Mouse (Mus musculus) heart, postnatal 0 days (tissue): ENCODE data around the gene Timm23. TPM values are rescaled to one million over a fixed set of nuclear protein-coding genes. Genes with fewer than 3 reads are reported as not detected.
"Not testable (repeated sequence)": the region's sequence is repeated elsewhere in the genome, so short reads cannot be mapped to it uniquely, and the experiment has no call there.

Source experiments
- ATAC-seq: fragments of 200-750 bp; cut with Nextera tagmentation; 2 replicates; pipeline ENCODE4 v1.8.0; 2017; ENCODE audit warnings: low read depth, moderate number of reproducible peaks, moderate library complexity; ENCODE audit not compliant: insufficient read depth
- DNase-seq: peaks from one replicate; pipeline ENCODE4 v3.0.0-alpha.2; 2016; ENCODE audit warnings: low spot score
- H3K27ac ChIP-seq: fragments of 300-500 bp; sonication (generic); 2 replicates; pipeline ENCODE4 v1.5.1; 2014; ENCODE audit warnings: low read depth, mild to moderate bottlenecking
- H3K27me3 ChIP-seq: fragments of 300-500 bp; sonication (generic); 2 replicates; pipeline ENCODE4 v1.6.1; 2014; ENCODE audit warnings: low read length, mixed read lengths; ENCODE audit not compliant: control insufficient read depth, insufficient read depth
- H3K36me3 ChIP-seq: fragments of 300-500 bp; sonication (generic); replicated peaks from 2 replicates; pipeline ENCODE4 v1.6.1; 2014; ENCODE audit warnings: low read length, mixed read lengths; ENCODE audit not compliant: control insufficient read depth, insufficient read depth
- H3K4me1 ChIP-seq: fragments of 300-500 bp; sonication (generic); 2 replicates; pipeline ENCODE4 v1.6.1; 2014; ENCODE audit warnings: antibody characterized with exemption; ENCODE audit not compliant: control insufficient read depth, insufficient read depth
- H3K4me2 ChIP-seq: fragments of 300-500 bp; sonication (generic); 2 replicates; pipeline ENCODE4 v1.6.1; 2014; ENCODE audit warnings: low read depth, mild to moderate bottlenecking, low read length, moderate library complexity
- H3K4me3 ChIP-seq: fragments of 300-500 bp; sonication (generic); 2 replicates; pipeline ENCODE4 v1.5.1; 2014; ENCODE audit warnings: low read depth, low read length
- H3K9ac ChIP-seq: fragments of 300-500 bp; sonication (generic); replicated peaks from 2 replicates; pipeline ENCODE4 v1.6.1; 2014; ENCODE audit warnings: low read depth, low read length, mixed read lengths
- H3K9me3 ChIP-seq: fragments of 300-500 bp; sonication (generic); replicated peaks from 2 replicates; pipeline ENCODE4 v1.6.1; 2016; ENCODE audit warnings: low read length; ENCODE audit not compliant: control insufficient read depth
- CTCF ChIP-seq: IDR thresholded peaks from 2 replicates; pipeline ENCODE4 v1.5.1; 2016; ENCODE audit warnings: antibody characterized with exemption, control low read depth, low read depth
- EP300 ChIP-seq: IDR thresholded peaks from 2 replicates; pipeline ENCODE4 v1.6.1; 2016; ENCODE audit warnings: antibody characterized with exemption, low read depth
- WGBS: fragments of 180-500 bp; shearing (Covaris S2); extraction: QIAGEN DNeasy Blood & Tissue Kit; methylation state at CpG from one replicate; pipeline ENCODE4 v1.1.7; 2014; 5-methylcytosine and 5-hydroxymethylcytosine counted together
- polyA plus RNA-seq: library from polyadenylated mRNA; unstranded; fragments of >200 nt; fragmentation: Nextera tagmentation; extraction: Ambion mirVana; gene quantifications from 2 replicates; pipeline ENCODE4 v1.2.1, GENCODE M21; 2015
- total RNA-seq: library from RNA; depleted of rRNA; stranded (reverse); fragments of >200 nt; gene quantifications from 2 replicates; pipeline ENCODE4 v1.2.3, GENCODE M21; 2014; ENCODE audit warnings: low replicate concordance

Timm23 gene
- total and polyA plus RNA-seq, 2 experiments from 2014 or later, result 367 to 486 TPM

DNA sequence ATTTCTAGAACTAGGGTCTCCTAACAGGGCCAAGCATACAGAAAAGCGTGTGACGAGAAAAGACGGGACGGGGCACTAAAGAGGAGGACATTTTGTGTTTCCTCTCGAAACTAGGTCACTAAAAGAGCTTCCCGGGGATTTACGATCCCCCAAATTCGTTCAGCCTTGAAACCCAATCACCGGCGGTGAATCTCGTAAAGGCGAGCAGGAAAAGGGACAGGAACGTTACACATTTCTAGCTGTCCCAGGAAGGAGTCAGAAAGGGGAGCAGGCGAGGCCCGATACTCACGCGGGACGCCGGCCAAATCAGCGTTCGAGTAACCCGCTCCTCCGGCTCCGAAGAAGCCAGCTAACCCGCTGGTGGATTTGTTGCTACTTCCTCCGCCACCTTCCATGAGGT is 344 bp downstream of the Timm23 start:
- no peaks in the 10 kb centered on the region for H3K9me3 ChIP-seq
- H3K36me3 ChIP-seq, result peaks cover 23% of the 10 kb centered on the region
- H3K4me1 ChIP-seq, result peaks cover 21% of the 10 kb centered on the region
- peak overlapping the region; percentile 100 for H3K4me3 ChIP-seq
- peak overlapping the region; percentile 75 for H3K4me2 ChIP-seq
- H3K27me3 ChIP-seq, result no peaks in the 10 kb centered on the region
- peak; percentile 39 for ATAC-seq
- no peak for TF ChIP-seq CTCF
- TF ChIP-seq EP300, result no peak
- WGBS, result under 1% methylated on average over 25 of the region's 26 CpGs
- peak overlapping the region; percentile 89 for H3K27ac ChIP-seq
- DNase-seq, result peak; percentile 17
- peak overlapping the region; percentile 98 for H3K9ac ChIP-seq

GRCm38 (mm10) chr14:32193557-32193956 is 8.1 kb downstream of the Timm23 start:
- not testable (repeated sequence) for H3K9ac ChIP-seq, H3K9me3 ChIP-seq, DNase-seq, H3K4me2 ChIP-seq, H3K27me3 ChIP-seq, H3K27ac ChIP-seq, ATAC-seq, H3K4me3 ChIP-seq, H3K4me1 ChIP-seq
- 75% methylated on average over 5 of the region's 5 CpGs for WGBS
- H3K36me3 ChIP-seq, result peaks cover 67% of the 10 kb centered on the region
- 0 out of 2 replicates have a peak, but pooled peaks have one; percentile 3 for TF ChIP-seq CTCF

DNA sequence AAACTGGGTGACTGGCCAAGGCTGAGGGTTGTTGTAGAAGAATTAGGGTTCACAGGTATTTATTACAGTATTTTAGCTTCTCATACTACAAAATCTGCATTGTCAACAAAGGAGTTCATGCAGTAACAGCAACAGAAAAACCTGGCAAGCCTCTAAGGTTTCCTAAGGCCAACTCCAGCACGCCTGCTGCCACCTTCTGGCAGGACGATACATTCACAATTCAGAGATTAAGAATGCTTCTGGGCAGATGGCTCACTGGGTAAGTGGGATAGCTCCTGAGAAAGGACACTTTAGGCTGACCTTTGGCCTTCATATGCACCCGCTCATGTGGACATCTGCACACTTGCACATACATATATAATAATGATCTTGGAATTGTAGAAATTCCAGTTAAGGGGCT is 9.3 kb downstream of the Timm23 start:
- ATAC-seq (peak; percentile 49; the same call in 1 of the 2 replicates), DNase-seq (peak; percentile 76)
- H3K36me3 ChIP-seq, result peaks cover 67% of the 10 kb centered on the region
- no peak for TF ChIP-seq EP300
- peak; percentile 74 for TF ChIP-seq CTCF
- H3K4me3 ChIP-seq, result no peak overlapping the region
- no peaks in the 10 kb centered on the region for H3K27me3 ChIP-seq
- no peak overlapping the region for H3K27ac ChIP-seq
- no peak overlapping the region for H3K9ac ChIP-seq
- H3K4me1 ChIP-seq, result no peaks in the 10 kb centered on the region
- H3K9me3 ChIP-seq, result no peaks in the 10 kb centered on the region
- H3K4me2 ChIP-seq, result no peak overlapping the region
- 36% methylated on average over 3 of the region's 3 CpGs for WGBS

GRCm38 (mm10) chr14:32191926-32192325 is 9.8 kb downstream of the Timm23 start:
- Histone ChIP-seq H3K9me3 (no peaks in the 10 kb centered on the region), H3K27ac (no peak overlapping the region), H3K4me1 (no peaks in the 10 kb centered on the region), H3K4me3 (no peak overlapping the region), H3K36me3 (peaks cover 67% of the 10 kb centered on the region), H3K27me3 (no peaks in the 10 kb centered on the region), H3K9ac (no peak overlapping the region), H3K4me2 (no peak overlapping the region)
- DNase-seq (no peak), ATAC-seq (no peak)
- WGBS, result 56% methylated on average over 5 of the region's 5 CpGs
- TF ChIP-seq EP300 (no peak), CTCF (no peak)

- no peak for ATAC-seq
- DNase-seq, result no peak
- Histone ChIP-seq H3K27me3 (no peaks in the 10 kb centered on the region), H3K4me1 (no peaks in the 10 kb centered on the region), H3K27ac (no peak overlapping the region), H3K4me3 (no peak overlapping the region), H3K36me3 (peaks cover 73% of the 10 kb centered on the region), H3K4me2 (no peak overlapping the region), H3K9me3 (no peaks in the 10 kb centered on the region), H3K9ac (no peak overlapping the region)
- WGBS, result 78% methylated on average over 6 of the region's 6 CpGs
- TF ChIP-seq EP300 (no peak), CTCF (no peak)
These were observed 10.9 kb downstream of the Timm23 start for GRCm38 (mm10) chr14:32190627-32191391.

GRCm38 (mm10) chr14:32183846-32184245 is 17.9 kb downstream of the Timm23 start:
- peaks cover 88% of the 10 kb centered on the region for H3K36me3 ChIP-seq

More at GRCm38 (mm10) chr14:32183846-32184245, 17.9 kb downstream of the Timm23 start:
- Histone ChIP-seq H3K9me3 (no peaks in the 10 kb centered on the region), H3K4me3 (no peak overlapping the region), H3K4me1 (no peaks in the 10 kb centered on the region), H3K4me2 (no peak overlapping the region), H3K27ac (no peak overlapping the region), H3K27me3 (no peaks in the 10 kb centered on the region), H3K9ac (no peak overlapping the region)
- DNase-seq (no peak), ATAC-seq (no peak)
- TF ChIP-seq EP300 (no peak), CTCF (no peak)
- WGBS, result 89% methylated on average over 4 of the region's 4 CpGs
